Mouse (Mus musculus): ENCODE data around the gene Aktip.

Aktip gene

GRCm38 (mm10) chr8:91199876-91200275 lies at the start of gene Aktip:
Gene Aktip (minus strand): TSS chr8:91199976.
- DNase-seq (ENCODE audit: low spot score in 2 of 2) = no peak

DNA sequence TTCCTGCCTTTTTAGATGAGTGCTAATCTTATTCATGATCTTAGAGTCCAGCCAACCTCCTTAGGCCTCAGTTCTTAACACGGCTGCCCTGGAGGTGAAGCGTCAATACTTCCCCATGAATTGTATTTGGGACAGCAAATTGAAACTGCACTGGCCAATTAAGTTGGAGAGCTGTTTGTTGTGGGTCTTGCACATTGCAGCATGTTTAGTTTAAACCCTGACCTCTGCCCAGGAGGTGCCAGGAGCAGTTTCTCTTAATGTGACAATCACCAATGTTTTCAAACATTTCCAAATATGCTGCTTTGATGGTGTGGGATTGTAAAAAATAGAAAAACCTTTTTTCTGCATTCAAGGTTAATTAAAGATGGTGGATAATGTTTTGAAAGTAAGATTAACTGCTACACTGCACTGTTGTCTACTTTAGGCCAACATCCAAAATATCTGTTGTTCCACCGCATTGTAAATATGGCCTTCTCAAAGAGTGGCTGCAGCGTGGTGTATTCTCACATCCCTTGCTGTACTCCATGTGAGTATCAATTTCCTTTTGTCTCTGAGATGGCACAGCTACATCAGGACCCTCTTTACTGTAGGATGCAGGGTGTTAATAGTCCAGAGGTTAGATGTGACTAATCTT lies 46.2 kb upstream of the Aktip start:
- no peak for DNase-seq (ENCODE audit: low spot score in 2 of 2)

- DNase-seq (ENCODE audit: low spot score in 2 of 2) = no peak
Measured at GRCm38 (mm10) chr8:91242721-91243120, 42.9 kb upstream of the Aktip start.

GRCm38 (mm10) chr8:91241873-91242519 lies 42.2 kb upstream of the Aktip start:
- DNase-seq (ENCODE audit: low spot score in 2 of 2) = no peak

GRCm38 (mm10) chr8:91241371-91241770 lies 41.6 kb upstream of the Aktip start:
- no peak for DNase-seq (ENCODE audit: low spot score in 2 of 2)

DNA sequence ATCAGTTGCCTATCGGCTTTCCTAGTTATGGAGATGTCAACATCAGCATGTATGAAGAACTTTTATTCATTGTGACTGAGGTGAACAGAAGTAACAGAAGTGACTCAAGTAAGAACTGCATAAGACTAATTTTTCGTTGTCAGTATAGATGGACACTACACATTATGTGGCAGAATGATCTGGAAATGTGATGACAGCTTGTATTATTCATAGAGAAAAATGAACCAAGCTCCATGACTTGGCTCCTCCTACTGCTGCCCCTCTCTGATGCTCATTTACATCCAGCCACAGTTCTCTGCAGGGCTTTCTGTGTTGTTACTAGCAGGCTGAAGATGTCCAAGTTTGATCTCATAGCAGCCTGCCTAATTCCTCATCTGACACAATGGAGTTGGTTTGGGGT lies 37.4 kb upstream of the Aktip start:
- no peak for DNase-seq (ENCODE audit: low spot score in 2 of 2)

DNA sequence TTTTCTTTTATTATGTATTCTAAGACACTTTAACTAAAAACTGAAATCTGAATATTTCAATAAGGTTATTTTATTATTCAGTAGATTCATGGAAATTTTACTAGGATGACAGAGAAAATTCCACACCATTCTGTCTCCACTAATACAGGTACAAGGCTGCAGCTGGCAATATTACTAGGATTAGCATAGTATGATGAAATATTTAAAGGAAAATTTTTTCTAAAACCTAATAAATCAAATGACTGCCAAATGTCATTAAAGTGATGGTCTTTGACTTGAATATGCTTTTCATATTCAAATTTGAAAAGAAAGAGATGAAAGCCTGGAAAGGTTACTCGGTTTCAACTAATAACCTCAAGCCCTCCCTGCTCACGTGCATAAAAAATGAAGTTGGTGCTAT lies 34.3 kb upstream of the Aktip start:
- no peak for DNase-seq (ENCODE audit: low spot score in 2 of 2)

DNA sequence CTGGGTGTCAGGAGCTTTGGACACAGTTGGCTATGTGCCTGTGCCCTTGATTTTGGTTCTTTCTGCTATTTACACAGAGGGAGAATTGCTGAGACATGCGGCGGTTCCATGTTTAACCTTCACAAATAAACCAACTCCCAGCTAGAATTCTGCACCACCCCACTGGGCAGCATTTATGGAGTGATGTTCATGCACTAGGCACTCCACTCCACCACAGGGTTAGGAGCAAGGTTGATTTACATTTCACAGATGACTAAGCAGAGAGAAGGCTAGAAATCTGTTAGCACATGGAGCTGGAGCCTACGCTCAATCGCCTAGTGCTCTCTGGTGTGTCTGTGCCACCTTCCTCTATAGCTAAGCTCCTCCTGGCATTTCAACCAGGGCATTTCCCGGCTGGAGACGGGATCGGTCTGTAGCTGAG lies 27.7 kb upstream of the Aktip start:
- DNase-seq (ENCODE audit: low spot score in 2 of 2) = peak in 1 of 2 experiments; percentile 18

DNA sequence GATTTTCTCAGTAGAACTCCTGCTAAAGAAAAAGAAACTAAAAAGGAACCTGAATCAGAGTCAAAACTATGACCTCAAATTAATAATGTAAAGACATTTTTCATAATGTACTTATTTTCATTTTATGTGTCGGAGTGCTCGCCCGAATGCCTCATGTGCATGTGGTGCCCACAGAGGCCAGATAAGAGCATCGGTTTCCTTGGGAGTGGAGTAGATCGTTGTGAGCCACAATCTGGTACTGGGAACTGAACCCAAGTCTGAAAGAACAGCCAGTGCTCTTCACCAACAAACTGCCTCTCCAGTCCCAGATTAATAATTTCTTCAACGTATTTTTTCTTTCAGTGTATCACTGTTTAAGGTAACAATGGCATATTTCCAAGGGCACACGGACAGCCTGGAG lies 24.5 kb upstream of the Aktip start:
- DNase-seq (ENCODE audit: low spot score in 2 of 2) = no peak

- no peak for DNase-seq (ENCODE audit: low spot score in 2 of 2)
Measured at GRCm38 (mm10) chr8:91221841-91222240, 22.1 kb upstream of the Aktip start.

GRCm38 (mm10) chr8:91218271-91218670 lies 18.5 kb upstream of the Aktip start:
- no peak for DNase-seq (ENCODE audit: low spot score in 2 of 2)

GRCm38 (mm10) chr8:91217062-91217905 lies 17.5 kb upstream of the Aktip start:
- DNase-seq (ENCODE audit: low spot score in 2 of 2) = no peak

DNA sequence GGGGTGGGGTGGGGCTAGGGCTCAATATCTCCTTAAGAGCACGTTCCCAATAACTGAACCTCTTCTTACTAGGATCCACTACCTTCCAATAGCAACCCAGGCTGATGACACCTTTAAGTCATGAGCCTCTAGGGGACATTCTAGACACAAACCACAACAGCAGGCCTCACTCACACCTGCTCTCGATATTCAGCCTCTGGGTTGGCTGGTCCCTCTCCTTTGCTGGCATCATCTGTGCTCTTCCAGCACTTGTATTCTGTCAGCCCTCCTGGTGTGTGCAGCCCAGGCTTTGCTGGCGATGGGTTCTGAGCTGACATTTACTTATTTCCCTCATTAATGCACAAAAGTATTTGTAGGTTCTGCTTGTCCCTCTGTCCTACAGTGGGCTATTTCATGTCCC lies 14.5 kb upstream of the Aktip start:
- DNase-seq (ENCODE audit: low spot score in 2 of 2) = no peak

GRCm38 (mm10) chr8:91212948-91213347 lies 13.2 kb upstream of the Aktip start:
- no peak for DNase-seq (ENCODE audit: low spot score in 2 of 2)

DNA sequence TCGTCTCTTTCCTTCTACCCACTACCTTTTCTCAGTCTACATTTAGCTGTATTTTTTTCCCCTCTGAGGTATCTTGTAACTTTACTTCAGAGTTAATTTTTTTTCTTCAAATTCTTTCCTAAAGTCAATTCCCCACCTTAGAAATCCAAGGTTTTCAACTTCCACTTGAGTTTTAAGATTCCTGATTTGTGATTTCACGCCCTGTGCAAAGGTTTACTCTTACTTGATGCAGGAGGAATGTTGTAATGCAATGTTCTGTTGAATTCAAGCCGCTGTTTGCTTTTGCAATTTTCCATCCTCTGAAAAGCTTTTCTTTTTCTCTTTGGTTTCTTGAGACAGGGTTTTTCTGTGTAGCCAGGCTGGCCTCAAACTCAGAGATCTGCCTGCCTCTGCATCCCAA lies 9.9 kb upstream of the Aktip start:
- DNase-seq (ENCODE audit: low spot score in 2 of 2) = no peak

- DNase-seq (ENCODE audit: low spot score in 2 of 2) = no peak
Measured at GRCm38 (mm10) chr8:91207676-91208075, 7.9 kb upstream of the Aktip start.

DNA sequence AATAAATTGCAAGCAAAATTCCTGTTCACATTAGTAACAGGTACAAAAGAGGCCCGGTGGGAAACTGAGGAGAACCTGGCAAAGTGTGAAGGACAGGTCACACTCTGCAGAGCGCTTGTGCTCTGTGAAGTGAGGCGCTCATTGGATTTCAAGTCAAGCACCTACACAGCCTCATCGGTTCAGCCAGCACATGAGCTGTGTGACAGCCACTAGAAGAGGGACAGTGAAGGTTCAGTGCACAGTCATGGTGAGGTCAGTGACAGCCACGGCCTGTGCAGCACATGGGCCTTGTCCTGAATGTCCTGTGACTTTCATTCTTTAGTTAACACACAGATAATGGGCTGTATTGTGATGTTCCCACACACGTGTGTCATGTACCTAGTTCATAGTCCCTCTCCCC lies 6.1 kb upstream of the Aktip start:
- no peak for DNase-seq (ENCODE audit: low spot score in 2 of 2)

DNA sequence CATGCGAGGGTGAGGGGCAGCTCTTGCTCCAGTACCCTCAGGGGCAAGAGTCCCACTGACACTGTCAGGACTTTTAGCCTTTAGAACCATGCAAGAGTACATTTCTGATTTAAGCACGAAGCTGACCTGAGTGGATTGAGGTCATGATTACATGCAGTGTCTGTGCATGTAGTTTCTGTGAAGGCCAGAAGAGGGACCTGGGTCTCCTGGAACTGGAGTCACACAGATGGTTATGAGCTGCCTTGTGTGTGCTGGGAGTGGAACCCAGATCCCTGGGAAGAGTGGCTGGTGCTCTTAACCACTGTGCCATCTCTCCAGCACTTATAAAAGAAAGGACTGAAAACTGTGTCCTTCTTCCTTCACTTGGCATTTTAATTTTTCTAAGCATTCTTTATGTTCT lies 1.4 kb upstream of the Aktip start:
- DNase-seq (ENCODE audit: low spot score in 2 of 2) = no peak

GRCm38 (mm10) chr8:91198036-91198435 lies 1.7 kb downstream of the Aktip start:
- no peak for DNase-seq (ENCODE audit: low spot score in 2 of 2)

- DNase-seq (ENCODE audit: low spot score in 2 of 2) = no peak
Measured at GRCm38 (mm10) chr8:91197233-91197632, 2.5 kb downstream of the Aktip start.

DNA sequence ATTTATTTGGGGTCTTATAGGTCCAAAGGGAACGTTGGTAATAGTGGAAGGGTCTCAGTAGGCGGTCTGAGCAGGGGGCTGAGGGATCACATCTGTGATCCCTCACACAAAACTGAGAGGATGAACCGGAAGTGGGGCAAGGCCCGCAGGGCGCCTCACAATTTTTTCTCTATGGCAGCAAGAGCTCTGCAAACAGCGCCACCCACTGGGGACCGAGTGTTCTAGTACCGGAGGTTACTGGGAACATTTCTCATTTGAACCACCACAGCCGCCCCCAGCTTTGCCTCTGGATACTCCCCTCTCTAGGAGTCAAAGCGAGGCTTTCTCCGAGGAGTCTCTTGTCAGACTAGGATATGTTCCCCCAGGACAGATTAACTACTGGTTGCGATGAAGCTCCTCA lies 3.1 kb downstream of the Aktip start:
- DNase-seq (ENCODE audit: low spot score in 2 of 2) = no peak

DNA sequence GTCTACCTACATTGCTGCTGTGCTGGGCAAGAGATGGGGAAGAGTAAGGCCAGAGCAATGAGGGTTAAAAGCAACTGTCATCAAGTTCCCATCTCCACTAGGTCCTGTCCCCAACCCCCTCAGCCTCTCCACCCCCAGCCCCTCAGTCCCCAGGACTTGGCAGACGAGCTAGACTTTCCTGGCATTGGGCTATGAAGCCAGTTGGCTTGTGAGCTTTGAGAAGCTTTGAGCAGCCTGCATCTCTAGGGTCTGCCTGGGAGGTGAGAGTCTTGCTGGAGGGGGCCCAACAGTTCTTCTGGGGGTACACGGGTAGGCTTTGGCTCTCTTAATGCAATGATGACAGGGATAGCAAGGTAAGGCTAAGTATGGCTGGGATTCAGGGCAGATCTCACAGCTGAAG lies 5.7 kb downstream of the Aktip start:
- DNase-seq (ENCODE audit: low spot score in 2 of 2) = no peak

GRCm38 (mm10) chr8:91192941-91193340 lies 6.8 kb downstream of the Aktip start:
- no peak for DNase-seq (ENCODE audit: low spot score in 2 of 2)

All from urinary bladder, postnatal 4 days (tissue).